Mouse (Mus musculus) mesoderm, embryonic 11.5 days (tissue): ENCODE measurements around the gene Ptcra.
A peak's percentile ranks its signal among the peaks of the same experiment; 100 is the strongest.
"Not testable (repeated sequence)": the region's sequence is repeated elsewhere in the genome, so short reads cannot be mapped to it uniquely, and the experiment has no call there.

Experiments
- DNase-seq: peaks from one replicate; pipeline ENCODE4 v3.0.0-alpha.2; 2012; ENCODE audit warnings: low read depth, low spot score

Ptcra gene

GRCm38 (mm10) chr17:46771616-46772015 is 8.1 kb upstream of the Ptcra start:
- DNase-seq: no peak

- no peak for DNase-seq
These were observed 7.5 kb upstream of the Ptcra start for GRCm38 (mm10) chr17:46771025-46771424.

- DNase-seq: no peak
These were observed 7.0 kb upstream of the Ptcra start for GRCm38 (mm10) chr17:46770546-46770945.

GRCm38 (mm10) chr17:46767868-46768267 is 4.4 kb upstream of the Ptcra start:
- DNase-seq: no peak

- DNase-seq: not testable (repeated sequence)
These were observed 1.4 kb upstream of the Ptcra start for GRCm38 (mm10) chr17:46764916-46765315.

GRCm38 (mm10) chr17:46758753-46759152 is 4.8 kb downstream of the Ptcra start:
- DNase-seq: no peak

GRCm38 (mm10) chr17:46751794-46752556 is 11.5 kb downstream of the Ptcra start, which contains the start of gene Cnpy3:
TSS of gene Cnpy3 (minus strand) at chr17:46752214.
- DNase-seq: peak; percentile 99

- no peak for DNase-seq
These were observed 12.3 kb downstream of the Ptcra start for GRCm38 (mm10) chr17:46751056-46751793.

DNA sequence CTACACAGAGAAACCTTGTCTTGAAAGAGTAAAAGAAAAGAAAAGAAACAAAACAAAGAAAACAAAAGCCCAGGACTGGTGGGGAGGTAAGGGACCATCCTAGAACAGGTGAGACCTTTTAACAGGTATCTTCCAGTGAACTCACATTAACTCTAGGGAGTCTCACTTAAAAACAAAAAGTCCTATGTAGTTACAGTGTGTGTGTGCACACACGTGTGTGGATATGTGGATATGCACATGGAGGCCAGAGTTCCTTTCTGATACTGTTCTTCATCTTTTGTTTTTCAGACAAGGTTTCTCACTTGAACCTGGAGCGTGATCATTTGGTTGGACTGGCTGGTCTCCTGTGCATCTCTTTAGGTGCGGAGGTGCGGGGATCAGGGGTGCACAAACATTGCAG is 12.9 kb downstream of the Ptcra start:
- no peak for DNase-seq

GRCm38 (mm10) chr17:46749282-46749681 is 14.2 kb downstream of the Ptcra start:
- no peak for DNase-seq

- DNase-seq: no peak
These were observed 15.7 kb downstream of the Ptcra start for GRCm38 (mm10) chr17:46747806-46748205.

GRCm38 (mm10) chr17:46747234-46747633 is 16.3 kb downstream of the Ptcra start:
- DNase-seq: no peak

GRCm38 (mm10) chr17:46745506-46745905 is 18.0 kb downstream of the Ptcra start:
- no peak for DNase-seq

GRCm38 (mm10) chr17:46742986-46743385 is 20.5 kb downstream of the Ptcra start:
- no peak for DNase-seq

DNA sequence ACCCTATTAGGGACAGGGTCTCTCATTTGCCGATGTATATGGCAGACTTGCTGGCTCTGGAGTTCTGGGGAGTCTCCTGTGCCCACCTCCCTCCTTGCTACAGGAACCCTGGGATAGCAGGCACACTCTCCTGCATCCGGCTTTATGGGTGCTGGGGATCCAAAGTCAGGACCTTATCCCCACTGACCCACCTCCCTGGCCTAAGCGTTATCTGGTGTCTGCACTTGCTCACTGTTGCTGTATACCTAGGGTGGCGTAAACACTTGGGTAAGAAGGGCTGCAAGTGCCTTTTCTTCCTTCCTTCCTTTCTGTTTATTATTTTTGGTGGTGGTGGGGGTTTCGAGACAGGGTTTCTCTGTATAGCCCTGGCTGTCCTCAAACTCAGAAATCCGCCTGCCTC is 22.2 kb downstream of the Ptcra start:
- no peak for DNase-seq

GRCm38 (mm10) chr17:46736160-46736559 is 27.4 kb downstream of the Ptcra start:
- peak; percentile 42 for DNase-seq

DNA sequence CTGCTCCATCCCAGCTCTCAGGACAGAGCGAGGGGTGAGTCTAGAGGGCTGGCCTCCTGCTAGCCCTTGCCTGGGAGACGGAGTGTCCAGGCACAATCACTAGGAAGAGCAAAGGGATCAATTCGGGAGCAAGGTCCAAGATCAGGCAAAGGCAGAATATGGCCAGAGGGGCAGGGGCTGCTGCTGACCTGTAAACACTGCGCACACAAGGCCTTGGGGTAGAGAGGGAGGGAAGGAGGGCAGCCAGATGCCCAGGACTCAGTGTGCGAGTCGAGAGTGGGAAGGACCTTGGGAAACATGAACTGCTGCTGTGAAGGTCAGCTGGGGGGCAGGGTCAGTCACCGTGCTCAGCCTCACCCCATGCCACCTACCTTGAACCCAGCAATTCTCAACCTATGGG is 28.2 kb downstream of the Ptcra start:
- DNase-seq: no peak

GRCm38 (mm10) chr17:46734055-46734454 is 29.5 kb downstream of the Ptcra start:
- DNase-seq: no peak

DNA sequence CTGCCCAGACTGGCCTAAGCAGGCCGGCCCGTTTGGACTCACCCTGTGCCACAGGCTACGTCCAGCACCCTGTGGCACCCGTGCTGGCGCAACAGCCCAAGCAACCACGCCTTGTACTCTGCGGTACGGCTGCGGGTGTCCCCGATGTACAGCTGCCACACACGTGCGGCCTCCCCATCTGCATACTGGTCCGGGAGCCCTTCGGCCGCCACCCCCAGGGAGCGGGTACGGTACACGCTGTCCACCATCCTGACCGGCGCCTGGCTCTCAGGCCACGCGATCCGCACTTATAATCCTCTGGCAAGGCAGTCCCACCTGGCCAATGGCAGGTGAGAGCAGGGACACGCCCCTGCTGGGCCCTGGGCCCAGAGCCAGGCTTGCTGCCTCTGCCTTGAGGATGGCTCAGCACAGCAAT is 34.6 kb downstream of the Ptcra start, which contains the start of gene Gnmt:
Gene Gnmt (minus strand): TSS at position 265 of the 415 bp plus-strand sequence.
- no peak for DNase-seq

DNA sequence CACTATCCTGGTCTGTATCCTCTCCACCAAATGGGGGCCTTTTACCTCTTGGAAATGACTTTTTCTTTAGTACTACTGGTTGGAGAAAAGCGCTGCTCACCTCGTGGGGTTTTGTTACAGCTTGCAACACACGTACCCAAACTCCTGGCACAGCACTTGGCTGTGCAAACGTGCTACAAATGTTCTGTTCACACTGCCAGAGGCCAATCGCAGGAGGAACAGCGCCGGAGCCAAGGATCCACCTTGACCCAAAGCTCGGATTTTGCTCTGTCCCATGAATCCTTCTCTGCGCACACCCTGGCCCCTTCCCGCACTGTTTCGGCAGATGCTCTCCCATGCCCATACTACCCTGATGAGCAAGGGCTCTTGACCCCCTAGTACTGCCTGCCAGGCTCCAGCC is 35.0 kb downstream of the Ptcra start:
- DNase-seq: no peak

GRCm38 (mm10) chr17:46728021-46728420 is 35.5 kb downstream of the Ptcra start:
- peak; percentile 56 for DNase-seq

GRCm38 (mm10) chr17:46727271-46727670 is 36.2 kb downstream of the Ptcra start:
- no peak for DNase-seq
